Mouse (Mus musculus) forebrain, embryonic 12.5 days (tissue): ENCODE results near the gene Amt. TPM values are rescaled to one million over a fixed set of nuclear protein-coding genes. Genes with fewer than 3 reads are reported as not detected.
A peak's percentile ranks its signal among the peaks of the same experiment; 100 is the strongest.
"Not testable (repeated sequence)": the region's sequence is repeated elsewhere in the genome, so short reads cannot be mapped to it uniquely, and the experiment has no call there.

Source experiments
- ATAC-seq: fragments of 200-750 bp; cut with Nextera tagmentation; 2 replicates; pipeline ENCODE4 v1.8.0; 2017; ENCODE audit warnings: moderate TSS enrichment; ENCODE audit not compliant: low FRiP score
- H3K27ac ChIP-seq: fragments of 300-500 bp; sonication (generic); 2 replicates; pipeline ENCODE4 v1.5.1; 2016; ENCODE audit warnings: mild to moderate bottlenecking
- H3K27me3 ChIP-seq: fragments of 300-500 bp; sonication (generic); 2 replicates; pipeline ENCODE4 v1.6.1; 2016; ENCODE audit warnings: mild to moderate bottlenecking
- H3K36me3 ChIP-seq: fragments of 300-500 bp; sonication (generic); replicated peaks from 2 replicates; pipeline ENCODE4 v1.6.1; 2016; ENCODE audit warnings: mild to moderate bottlenecking
- H3K4me1 ChIP-seq: fragments of 300-500 bp; sonication (generic); 2 replicates; pipeline ENCODE4 v1.6.1; 2016
- H3K4me2 ChIP-seq: fragments of 300-500 bp; sonication (generic); 2 replicates; pipeline ENCODE4 v1.6.1; 2016; ENCODE audit warnings: mild to moderate bottlenecking, moderate library complexity
- H3K4me3 ChIP-seq: fragments of 300-500 bp; sonication (generic); replicated peaks from 2 replicates; pipeline ENCODE4 v1.5.1; 2016; ENCODE audit warnings: mild to moderate bottlenecking
- H3K9ac ChIP-seq: fragments of 300-500 bp; sonication (generic); 2 replicates; pipeline ENCODE4 v1.6.1; 2016; ENCODE audit warnings: mild to moderate bottlenecking
- H3K9me3 ChIP-seq: fragments of 300-500 bp; sonication (generic); 2 replicates; pipeline ENCODE4 v1.6.1; 2016
- WGBS: fragments of 180-500 bp; shearing (Covaris S2); methylation state at CpG from one replicate; pipeline ENCODE4 v1.1.7; 2016; 5-methylcytosine and 5-hydroxymethylcytosine counted together
- polyA plus RNA-seq: library from polyadenylated mRNA; unstranded; fragments of >200 nt; fragmentation: Nextera tagmentation; extraction: Ambion mirVana; gene quantifications from 2 replicates; pipeline ENCODE4 v1.2.1, GENCODE M21; 2016

Gene Amt
- polyA plus RNA-seq, 1 experiment from 2014 or later: 17.7 TPM

DNA sequence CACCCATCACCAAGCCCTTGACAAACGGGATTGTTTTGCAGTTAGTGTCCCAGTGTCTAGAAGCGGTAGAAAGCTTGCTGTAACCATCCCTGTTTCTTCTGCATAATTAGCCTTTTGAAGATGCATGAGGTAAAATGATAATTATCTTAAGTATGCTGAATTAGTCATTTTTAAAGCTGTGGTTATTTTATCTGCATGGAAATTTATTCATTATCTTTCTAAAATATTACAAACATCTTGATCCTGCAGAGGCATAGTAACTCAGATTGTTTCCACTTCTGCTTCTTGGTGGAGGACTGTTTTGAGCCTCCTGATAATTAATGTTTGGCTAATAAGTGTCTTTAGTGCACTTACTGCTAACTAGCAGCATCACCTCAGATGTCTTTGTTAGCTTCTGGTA lies 21.8 kb downstream of the Amt start:
- Histone ChIP-seq H3K4me1 (no peaks in the 10 kb centered on the region), H3K27me3 (no peaks in the 10 kb centered on the region), H3K9ac (no peak overlapping the region), H3K4me2 (no peak overlapping the region), H3K27ac (no peak overlapping the region), H3K36me3 (peaks cover 21% of the 10 kb centered on the region), H3K4me3 (no peak overlapping the region), H3K9me3 (no peaks in the 10 kb centered on the region)
- ATAC-seq: no peak
- WGBS: 80% methylated on average over 2 of the region's 2 CpGs

- 93% methylated on average over 7 of the region's 7 CpGs for WGBS
- not testable (repeated sequence) for H3K4me2 ChIP-seq, H3K9me3 ChIP-seq, H3K4me3 ChIP-seq, H3K9ac ChIP-seq, ATAC-seq, H3K27me3 ChIP-seq, H3K27ac ChIP-seq, H3K4me1 ChIP-seq
- peaks cover 20% of the 10 kb centered on the region for H3K36me3 ChIP-seq
Measured at GRCm38 (mm10) chr9:108322054-108322453, 25.4 kb downstream of the Amt start.

DNA sequence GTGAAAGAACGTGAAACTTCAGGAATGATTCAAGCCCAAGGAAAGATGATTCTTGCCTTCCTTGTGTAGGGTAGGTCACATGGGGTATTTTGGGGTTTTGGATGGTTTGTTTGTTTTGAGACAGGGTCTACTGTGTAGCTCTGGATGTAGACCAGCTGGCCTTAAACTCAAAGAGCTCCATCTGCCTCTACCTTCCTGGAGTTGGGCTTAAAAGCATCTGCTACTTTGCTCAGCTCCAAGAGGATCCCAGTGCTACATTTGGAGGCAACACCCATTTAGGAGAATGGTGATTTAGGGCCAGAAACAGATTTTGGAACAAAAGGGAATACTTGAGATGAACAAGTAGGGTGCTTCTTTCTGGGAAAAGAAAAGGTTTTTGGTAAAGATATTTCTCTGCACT lies 28.1 kb downstream of the Amt start:
- no peak overlapping the region for H3K4me2 ChIP-seq
- H3K9ac ChIP-seq: no peak overlapping the region
- H3K27me3 ChIP-seq: no peaks in the 10 kb centered on the region
- no peaks in the 10 kb centered on the region for H3K9me3 ChIP-seq
- H3K36me3 ChIP-seq: peaks cover 45% of the 10 kb centered on the region
- 95% methylated on average over 1 of the region's 1 CpGs for WGBS
- H3K4me3 ChIP-seq: no peak overlapping the region
- no peak overlapping the region for H3K27ac ChIP-seq
- ATAC-seq: no peak
- no peaks in the 10 kb centered on the region for H3K4me1 ChIP-seq

DNA sequence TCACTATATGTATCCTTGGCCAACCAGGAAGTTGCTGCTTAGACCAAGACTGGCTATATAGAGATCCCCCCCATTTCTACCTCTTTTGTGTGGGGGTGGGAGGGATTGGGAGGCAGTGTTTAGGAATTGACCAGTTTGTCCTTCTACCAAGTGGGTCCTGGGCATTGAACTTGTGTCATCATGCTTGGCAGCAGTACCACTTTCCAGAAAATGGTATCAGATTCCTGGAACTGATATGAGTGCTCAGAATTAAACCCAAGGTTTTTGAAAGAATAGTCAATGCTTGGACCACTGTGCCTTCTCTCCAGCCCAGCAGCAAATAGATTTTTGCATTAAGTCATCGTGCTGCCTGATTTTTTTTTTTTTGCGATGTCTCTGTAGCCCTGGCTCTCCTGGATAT lies 29.2 kb downstream of the Amt start:
- H3K27ac ChIP-seq: no peak overlapping the region
- no peak overlapping the region for H3K4me3 ChIP-seq
- ATAC-seq: no peak
- no peak overlapping the region for H3K4me2 ChIP-seq
- peaks cover 51% of the 10 kb centered on the region for H3K36me3 ChIP-seq
- H3K9me3 ChIP-seq: no peaks in the 10 kb centered on the region
- no peak overlapping the region for H3K9ac ChIP-seq
- H3K27me3 ChIP-seq: no peaks in the 10 kb centered on the region
- WGBS: 98% methylated on average over 2 of the region's 2 CpGs
- H3K4me1 ChIP-seq: no peaks in the 10 kb centered on the region

DNA sequence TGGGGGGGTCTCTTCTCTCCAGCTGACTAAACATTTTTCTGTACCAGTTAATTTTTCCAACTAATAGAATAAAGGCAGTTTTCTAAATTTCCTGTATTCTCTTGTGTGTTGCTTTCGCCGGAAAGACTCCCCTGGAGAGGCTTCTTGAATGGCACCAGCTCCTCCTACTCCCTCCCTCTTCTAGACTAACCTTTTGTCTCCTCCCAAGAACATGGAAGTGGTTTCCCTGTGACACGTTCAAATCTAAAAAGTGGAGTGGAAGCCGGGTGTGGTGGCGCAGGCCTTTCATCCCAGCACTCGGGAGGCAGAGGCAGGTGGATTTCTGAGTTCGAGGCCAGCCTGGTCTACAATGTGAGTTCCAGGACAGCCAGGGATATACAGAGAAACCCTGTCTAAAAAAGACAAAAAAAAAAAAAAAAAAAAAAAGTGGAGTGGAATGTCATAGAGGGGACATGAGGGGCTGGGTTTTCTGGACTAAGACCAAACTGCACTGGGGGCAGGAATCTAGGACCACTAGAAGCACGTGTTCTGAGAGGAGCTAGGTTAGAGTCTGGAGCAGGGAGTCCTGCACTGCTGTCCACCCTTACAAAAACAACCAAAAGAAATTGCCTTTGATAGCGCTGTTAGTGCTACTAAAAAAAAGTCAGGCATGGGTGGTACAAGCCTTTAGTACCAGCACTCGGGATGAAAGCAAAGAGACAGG lies 41.3 kb downstream of the Amt start:
- Histone ChIP-seq H3K36me3 (peaks cover 34% of the 10 kb centered on the region), H3K4me2 (peak overlapping the region; percentile 83), H3K9ac (0 out of 2 replicates have a peak overlapping the region, but pooled peaks have one; percentile 93), H3K27me3 (no peaks in the 10 kb centered on the region), H3K9me3 (no peaks in the 10 kb centered on the region), H3K4me3 (no peak overlapping the region), H3K4me1 (peaks cover 20% of the 10 kb centered on the region), H3K27ac (peak overlapping the region; percentile 86)
- WGBS: 71% methylated on average over 10 of the region's 10 CpGs
- no peak for ATAC-seq

GRCm38 (mm10) chr9:108338551-108338885 lies 41.9 kb downstream of the Amt start:
- peaks cover 20% of the 10 kb centered on the region for H3K4me1 ChIP-seq
- ATAC-seq: no peak; the same call in 1 of the 2 replicates
- H3K4me3 ChIP-seq: peak overlapping the region; percentile 80
- peak overlapping the region; percentile 93 for H3K9ac ChIP-seq
- peak overlapping the region; percentile 83 for H3K4me2 ChIP-seq
- no peaks in the 10 kb centered on the region for H3K9me3 ChIP-seq
- peak overlapping the region; percentile 86 for H3K27ac ChIP-seq
- no peaks in the 10 kb centered on the region for H3K27me3 ChIP-seq
- 30% methylated on average over 6 of the region's 6 CpGs for WGBS
- H3K36me3 ChIP-seq: peaks cover 30% of the 10 kb centered on the region

DNA sequence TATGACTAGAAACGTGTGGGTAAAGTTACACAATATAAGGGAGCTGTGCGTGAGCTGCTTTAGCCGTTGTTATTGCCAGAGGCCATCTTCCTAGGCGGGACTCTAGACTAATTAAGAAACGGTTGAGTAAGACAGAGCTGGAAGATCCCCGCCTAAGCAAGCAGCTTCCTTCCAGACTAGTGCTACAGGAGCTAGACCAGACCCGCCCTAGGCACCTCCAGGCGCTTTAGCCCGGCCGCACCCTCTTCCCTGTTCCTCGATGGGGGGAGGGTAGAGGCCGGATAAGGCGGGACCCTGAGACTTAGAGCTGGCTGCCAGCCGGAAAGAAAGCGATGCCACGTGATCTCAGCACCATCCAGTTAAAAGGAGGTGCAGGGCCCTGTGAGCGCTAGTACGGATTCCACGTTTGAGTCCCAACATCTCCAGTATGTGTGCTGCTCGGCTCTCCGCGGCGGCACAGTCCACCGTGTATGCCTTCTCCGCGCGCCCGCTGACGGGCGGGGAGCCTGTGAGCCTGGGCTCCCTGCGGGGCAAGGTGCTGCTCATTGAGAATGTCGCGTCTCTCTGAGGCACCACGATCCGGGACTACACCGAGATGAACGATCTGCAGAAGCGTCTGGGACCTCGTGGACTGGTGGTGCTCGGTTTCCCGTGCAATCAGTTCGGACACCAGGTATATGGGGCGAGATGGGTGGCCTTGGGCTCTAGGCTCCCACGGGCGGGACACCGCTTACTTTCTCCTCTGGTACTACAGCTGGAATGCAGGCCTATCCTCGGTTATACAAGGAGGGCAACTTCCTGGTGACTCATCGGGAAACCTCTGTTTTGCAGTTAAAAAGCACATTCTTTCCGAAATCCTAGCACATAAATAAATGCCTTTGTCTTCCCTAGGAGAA lies 42.5 kb downstream of the Amt start, which contains the start of gene Gpx1:
TSS of gene Gpx1 (plus strand) at position 18 of the 896 bp plus-strand sequence.
- Histone ChIP-seq H3K4me2 (peak within 1 kb of the TSS; percentile 83), H3K4me1 (peaks cover 20% of the 10 kb centered on the region), H3K9me3 (no peaks in the 10 kb centered on the region), H3K27me3 (no peaks in the 10 kb centered on the region), H3K4me3 (peak within 1 kb of the TSS; percentile 80), H3K27ac (peak within 1 kb of the TSS; percentile 86), H3K9ac (peak within 1 kb of the TSS; percentile 93), H3K36me3 (peaks cover 24% of the 10 kb centered on the region)
- ATAC-seq: peak; percentile 98
- WGBS: 1% methylated on average over 49 of the region's 49 CpGs

DNA sequence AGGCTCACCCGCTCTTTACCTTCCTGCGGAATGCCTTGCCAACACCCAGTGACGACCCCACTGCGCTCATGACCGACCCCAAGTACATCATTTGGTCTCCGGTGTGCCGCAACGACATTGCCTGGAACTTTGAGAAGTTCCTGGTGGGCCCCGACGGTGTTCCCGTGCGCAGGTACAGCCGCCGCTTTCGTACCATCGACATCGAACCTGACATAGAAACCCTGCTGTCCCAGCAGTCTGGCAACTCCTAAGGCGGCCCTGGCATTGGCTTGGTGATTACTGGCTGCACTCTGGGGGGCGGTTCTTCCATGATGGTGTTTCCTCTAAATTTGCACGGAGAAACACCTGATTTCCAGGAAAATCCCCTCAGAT lies 43.2 kb downstream of the Amt start:
- Histone ChIP-seq H3K4me2 (peak overlapping the region; percentile 83), H3K4me3 (peak overlapping the region; percentile 80), H3K9me3 (no peaks in the 10 kb centered on the region), H3K36me3 (peaks cover 17% of the 10 kb centered on the region), H3K27ac (peak overlapping the region; percentile 86), H3K9ac (peak overlapping the region; percentile 93), H3K4me1 (peaks cover 20% of the 10 kb centered on the region), H3K27me3 (no peaks in the 10 kb centered on the region)
- 18% methylated on average over 20 of the region's 20 CpGs for WGBS
- ATAC-seq: no peak

GRCm38 (mm10) chr9:108340258-108341138 lies 43.8 kb downstream of the Amt start:
- no peak for ATAC-seq
- Histone ChIP-seq H3K4me1 (peaks cover 20% of the 10 kb centered on the region), H3K36me3 (peaks cover 11% of the 10 kb centered on the region), H3K9me3 (no peaks in the 10 kb centered on the region), H3K27ac (peak overlapping the region; percentile 86; the same call in 1 of the 2 replicates), H3K4me2 (peak overlapping the region; percentile 83), H3K27me3 (no peaks in the 10 kb centered on the region), H3K9ac (peak overlapping the region; percentile 93), H3K4me3 (peak overlapping the region; percentile 80)
- WGBS: 70% methylated on average over 10 of the region's 10 CpGs

- H3K4me2 ChIP-seq: no peak overlapping the region
- H3K4me3 ChIP-seq: no peak overlapping the region
- no peak overlapping the region for H3K9ac ChIP-seq
- peaks cover 6% of the 10 kb centered on the region for H3K36me3 ChIP-seq
- 90% methylated on average over 5 of the region's 5 CpGs for WGBS
- no peaks in the 10 kb centered on the region for H3K9me3 ChIP-seq
- ATAC-seq: no peak
- no peaks in the 10 kb centered on the region for H3K27me3 ChIP-seq
- H3K4me1 ChIP-seq: peaks cover 20% of the 10 kb centered on the region
- H3K27ac ChIP-seq: 0 out of 2 replicates have a peak overlapping the region, but pooled peaks have one; percentile 15
Measured at GRCm38 (mm10) chr9:108341139-108341475, 44.5 kb downstream of the Amt start.

DNA sequence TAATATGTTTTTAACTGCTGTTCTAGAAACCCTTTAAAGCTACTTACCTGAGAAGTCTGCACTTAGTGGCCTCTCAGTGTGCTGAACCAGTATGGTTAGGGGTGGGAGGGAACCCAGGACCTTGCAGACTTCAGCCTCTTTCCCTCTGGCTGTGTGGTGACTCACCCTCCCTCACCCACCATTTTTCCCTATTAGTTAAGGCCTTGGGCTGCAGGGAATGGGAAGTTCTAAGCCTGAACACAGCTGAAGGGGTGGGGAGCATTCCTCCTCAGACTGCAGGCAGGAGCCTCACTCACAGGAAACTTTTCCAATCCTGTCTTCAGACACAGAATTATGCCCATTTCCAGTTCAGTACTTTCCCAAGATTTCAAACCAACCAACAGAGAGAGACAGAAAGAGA lies 45.1 kb downstream of the Amt start:
- no peak for ATAC-seq
- no peaks in the 10 kb centered on the region for H3K9me3 ChIP-seq
- H3K36me3 ChIP-seq: peaks cover 3% of the 10 kb centered on the region; the same call in 1 of the 2 replicates
- no peak overlapping the region for H3K4me2 ChIP-seq
- H3K27me3 ChIP-seq: no peaks in the 10 kb centered on the region
- no peak overlapping the region; the same call in 1 of the 2 replicates for H3K9ac ChIP-seq
- no peak overlapping the region for H3K4me3 ChIP-seq
- H3K27ac ChIP-seq: no peak overlapping the region
- H3K4me1 ChIP-seq: peaks cover 23% of the 10 kb centered on the region

GRCm38 (mm10) chr9:108342301-108342831 lies 45.7 kb downstream of the Amt start:
- Histone ChIP-seq H3K27ac (no peak overlapping the region), H3K4me2 (no peak overlapping the region), H3K36me3 (peaks cover 3% of the 10 kb centered on the region; the same call in 1 of the 2 replicates), H3K9ac (no peak overlapping the region), H3K9me3 (no peaks in the 10 kb centered on the region), H3K4me1 (peaks cover 27% of the 10 kb centered on the region), H3K27me3 (no peaks in the 10 kb centered on the region), H3K4me3 (no peak overlapping the region)
- ATAC-seq: no peak
- 62% methylated on average over 5 of the region's 5 CpGs for WGBS
